Mouse (Mus musculus) MEL (cell line): Measurements from ENCODE around the gene Mtmr11. TPM values are rescaled to one million over a fixed set of nuclear protein-coding genes. Genes with fewer than 3 reads are reported as not detected.

ENCODE experiments used
- DNase-seq: peaks from one replicate; pipeline ENCODE4 v3.0.0; 2011; ENCODE audit warnings: low read depth, low spot score
- H3K27ac ChIP-seq: 2 replicates; pipeline ENCODE4 v1.5.1; 2012; ENCODE audit warnings: low read depth, mild to moderate bottlenecking, control low read depth, low read length, moderate library complexity; ENCODE audit not compliant: control insufficient read depth
- H3K27me3 ChIP-seq, 2 experiments: fragments of 150-350 bp in 1 of 2; sonication (generic) in 1 of 2; 2 replicates each; pipeline ENCODE4 v1.6.1; 2012; ENCODE audit warnings: low read length in 2 of 2, mild to moderate bottlenecking in 2 of 2, improper control_type of control experiment in 1 of 2, moderate library complexity in 1 of 2; ENCODE audit not compliant: insufficient read depth in 2 of 2, control insufficient read depth in 1 of 2
- H3K36me3 ChIP-seq, 2 experiments: 2 replicates each; pipeline ENCODE4 v1.6.1; 2012 to 2014; ENCODE audit warnings: low read length in 2 of 2, improper control_type of control experiment in 1 of 2, inconsistent platforms in 1 of 2, mild to moderate bottlenecking in 1 of 2; ENCODE audit not compliant: insufficient read depth in 2 of 2, control insufficient read depth in 1 of 2
- H3K4me1 ChIP-seq, 2 experiments: fragments of 150-350 bp in 1 of 2; sonication (generic) in 1 of 2; 2 replicates each; pipeline ENCODE4 v1.6.1; 2012; ENCODE audit warnings: low read length in 2 of 2, improper control_type of control experiment in 1 of 2, mild to moderate bottlenecking in 1 of 2; ENCODE audit not compliant: insufficient read depth in 2 of 2, control insufficient read depth in 1 of 2
- H3K4me3 ChIP-seq, 2 experiments: fragments of 150-350 bp in 1 of 2; sonication (generic) in 1 of 2; 2 replicates each; pipeline ENCODE4 v1.5.1; 2012; ENCODE audit warnings: low read depth in 2 of 2, low read length in 2 of 2, mild to moderate bottlenecking in 2 of 2, moderate library complexity in 2 of 2, control low read depth in 1 of 2, improper control_type of control experiment in 1 of 2; ENCODE audit not compliant: control insufficient read depth in 1 of 2, insufficient read depth in 1 of 2
- H3K79me2 ChIP-seq: 2 replicates; pipeline ENCODE4 v1.6.1; 2012; ENCODE audit warnings: mild to moderate bottlenecking, low read length, moderate library complexity; ENCODE audit not compliant: control insufficient read depth, poor library complexity, insufficient read depth
- H3K9ac ChIP-seq: 2 replicates; pipeline ENCODE4 v1.6.1; 2012; ENCODE audit warnings: low read depth, mild to moderate bottlenecking, control low read depth, low read length, moderate library complexity; ENCODE audit not compliant: control insufficient read depth, poor library complexity, severe bottlenecking
- H3K9me3 ChIP-seq: fragments of 150-350 bp; sonication (generic); replicated peaks from 2 replicates; pipeline ENCODE4 v1.6.1; 2012; ENCODE audit warnings: mild to moderate bottlenecking, low read length, improper control_type of control experiment, moderate library complexity; ENCODE audit not compliant: insufficient read depth
- CHD1 ChIP-seq: IDR thresholded peaks from 2 replicates; pipeline ENCODE4 v1.6.1; 2012; ENCODE audit warnings: low read depth, mild to moderate bottlenecking, inconsistent platforms, low read length, improper control_type of control experiment
- CTCF ChIP-seq, 3 experiments: IDR thresholded peaks in 2 of 3; conservative IDR thresholded peaks in 1 of 3; 2 replicates each; pipeline ENCODE4 v1.5.1; 2011 to 2012; ENCODE audit warnings: low read length in 3 of 3, low read depth in 2 of 3, mild to moderate bottlenecking in 2 of 3, improper control_type of control experiment in 1 of 3, inconsistent platforms in 1 of 3, mixed read lengths in 1 of 3, moderate library complexity in 1 of 3; ENCODE audit not compliant: control insufficient read depth in 1 of 3, insufficient read depth in 1 of 3, poor library complexity in 1 of 3, severe bottlenecking in 1 of 3
- E2F4 ChIP-seq: IDR thresholded peaks from 2 replicates; pipeline ENCODE4 v1.6.1; 2011; ENCODE audit warnings: low read depth, low read length, improper control_type of control experiment, borderline replicate concordance
- EP300 ChIP-seq, 2 experiments: IDR thresholded peaks; 2 replicates each; pipeline ENCODE4 v1.6.1; 2011; ENCODE audit warnings: improper control_type of control experiment in 2 of 2, low read length in 2 of 2, low read depth in 1 of 2, mild to moderate bottlenecking in 1 of 2
- ETS1 ChIP-seq: IDR thresholded peaks from 2 replicates; pipeline ENCODE4 v1.6.1; 2012; ENCODE audit warnings: low read depth, mild to moderate bottlenecking, inconsistent platforms, low read length, improper control_type of control experiment, moderate library complexity
- HCFC1 ChIP-seq: IDR thresholded peaks from 2 replicates; pipeline ENCODE4 v1.6.1; 2012; ENCODE audit warnings: low read depth, mild to moderate bottlenecking, inconsistent platforms, low read length, improper control_type of control experiment, moderate library complexity
- JUND ChIP-seq: IDR thresholded peaks from 2 replicates; pipeline ENCODE4 v1.6.1; 2011; ENCODE audit warnings: low read depth, mild to moderate bottlenecking, improper control_type of control experiment, low read length
- MAZ ChIP-seq: IDR thresholded peaks from 2 replicates; pipeline ENCODE4 v1.6.1; 2012; ENCODE audit warnings: low read depth, mild to moderate bottlenecking, inconsistent platforms, low read length, improper control_type of control experiment
- MYB ChIP-seq: IDR thresholded peaks from 2 replicates; pipeline ENCODE4 v1.6.1; 2011; ENCODE audit warnings: mild to moderate bottlenecking, low read depth, low read length, improper control_type of control experiment
- MYC ChIP-seq: IDR thresholded peaks from 2 replicates; pipeline ENCODE4 v1.6.1; 2011; ENCODE audit warnings: low read depth, mild to moderate bottlenecking, low read length, improper control_type of control experiment, moderate library complexity
- POLR2A ChIP-seq, 2 experiments: IDR thresholded peaks; 2 replicates each; pipeline ENCODE4 v1.6.1; 2011 to 2012; ENCODE audit warnings: low read length in 2 of 2, mild to moderate bottlenecking in 2 of 2, control low read depth in 1 of 2, improper control_type of control experiment in 1 of 2, low read depth in 1 of 2, moderate library complexity in 1 of 2; ENCODE audit not compliant: control insufficient read depth in 1 of 2, insufficient read depth in 1 of 2, poor library complexity in 1 of 2
- POLR2AphosphoS2 ChIP-seq: IDR thresholded peaks from 2 replicates; pipeline ENCODE4 v1.6.1; 2011; ENCODE audit warnings: low read length, improper control_type of control experiment
- POLR2AphosphoS5 ChIP-seq: IDR thresholded peaks from 2 replicates; pipeline ENCODE4 v1.6.1; 2012; ENCODE audit warnings: low read depth, borderline replicate concordance, mild to moderate bottlenecking, inconsistent platforms, low read length, moderate library complexity, mixed read lengths
- RAD21 ChIP-seq: IDR thresholded peaks from 2 replicates; pipeline ENCODE4 v1.6.1; 2011; ENCODE audit warnings: mild to moderate bottlenecking, low read depth, low read length, improper control_type of control experiment
- RCOR1 ChIP-seq: IDR thresholded peaks from 2 replicates; pipeline ENCODE4 v1.6.1; 2012; ENCODE audit warnings: low read depth, mild to moderate bottlenecking, inconsistent platforms, low read length, improper control_type of control experiment
- SMC3 ChIP-seq: IDR thresholded peaks from 2 replicates; pipeline ENCODE4 v1.6.1; 2011; ENCODE audit warnings: low read depth, low read length, improper control_type of control experiment
- TAL1 ChIP-seq: IDR thresholded peaks from 2 replicates; pipeline ENCODE4 v1.6.1; 2012; ENCODE audit warnings: mild to moderate bottlenecking, inconsistent platforms, low read length, moderate library complexity, mixed read lengths
- ZC3H11A ChIP-seq: IDR thresholded peaks from 2 replicates; pipeline ENCODE4 v1.6.1; 2012; ENCODE audit warnings: low read depth, mild to moderate bottlenecking, inconsistent platforms, low read length, improper control_type of control experiment
- ZKSCAN1 ChIP-seq: IDR thresholded peaks from 2 replicates; pipeline ENCODE4 v1.6.1; 2012; ENCODE audit warnings: low read depth, mild to moderate bottlenecking, inconsistent platforms, low read length, improper control_type of control experiment, moderate library complexity
- ZMIZ1 ChIP-seq: IDR thresholded peaks from 2 replicates; pipeline ENCODE4 v1.6.1; 2012; ENCODE audit warnings: low read depth, mild to moderate bottlenecking, inconsistent platforms, low read length, improper control_type of control experiment, moderate library complexity
- ZNF384 ChIP-seq: IDR thresholded peaks from 2 replicates; pipeline ENCODE4 v1.6.1; 2012; ENCODE audit warnings: low read depth, mild to moderate bottlenecking, inconsistent platforms, low read length, improper control_type of control experiment
- polyA plus RNA-seq, 2 experiments: library from polyadenylated mRNA; stranded (reverse) in 1 of 2; unstranded in 1 of 2; fragments of >175 nt in 1 of 2; fragments of >200 nt in 1 of 2; gene quantifications; 2 replicates each; pipeline versions ENCODE4 v1.2.1 to v1.2.4; 2012; ENCODE audit warnings: low replicate concordance in 2 of 2, low read depth in 1 of 2; ENCODE audit not compliant: insufficient read length in 2 of 2, insufficient read depth in 1 of 2, missing spikeins in 1 of 2
- total RNA-seq: library from RNA; depleted of rRNA; stranded (reverse); fragments of 300-350 nt; gene quantifications from 2 replicates; pipeline ENCODE4 v1.2.3, GENCODE M21; 2012

Gene Mtmr11
- total and polyA plus RNA-seq, 3 experiments = 0.77 to 1.4 TPM; not detected in 1

- Histone ChIP-seq H3K4me3 (no peak overlapping the region), H3K27me3 (no peaks in the 10 kb centered on the region), H3K79me2 (peaks cover 9% of the 10 kb centered on the region; the same call in 1 of the 2 replicates), H3K36me3 (peaks cover 0 to 16% of the 10 kb centered on the region in 2 experiments; a peak in 2 of 4 replicates), H3K4me1 (peaks cover 12 to 22% of the 10 kb centered on the region in 2 experiments), H3K9ac (no peak overlapping the region), H3K27ac (no peak overlapping the region), H3K9me3 (no peaks in the 10 kb centered on the region)
- DNase-seq = no peak
- TF ChIP-seq ZNF384 (0 out of 2 replicates have a peak, but pooled peaks have one; percentile 37), POLR2A (IDR thresholded peaks at IDR 0.05; ENCODE audit: control insufficient read depth in 1 of 2, insufficient read depth in 1 of 2, low read depth in 1 of 2, low read length in 2 of 2, poor library complexity in 1 of 2) (no peak), ZMIZ1 (no peak), TAL1 (no peak)
Observed at GRCm38 (mm10) chr3:96194966-96195365, 33.2 kb downstream of the Mtmr11 start.

GRCm38 (mm10) chr3:96195616-96196313 lies 34.0 kb downstream of the Mtmr11 start:
- peak; percentile 37 for TF ChIP-seq ZC3H11A
- 0 out of 2 replicates have a peak, but pooled peaks have one; percentile 58 for TF ChIP-seq E2F4
- TF ChIP-seq MAZ = peak; percentile 74; the same call in 1 of the 2 replicates
- 0 out of 2 replicates have a peak, but pooled peaks have one; percentile 28 for TF ChIP-seq RCOR1
- TF ChIP-seq ETS1 = peak; percentile 31; the same call in 1 of the 2 replicates
- no peak for TF ChIP-seq ZKSCAN1
- TF ChIP-seq MYC = peak; percentile 70; the same call in 1 of the 2 replicates
- no peak; a peak in 1 of 4 replicates for TF ChIP-seq EP300 (IDR thresholded peaks at IDR 0.05; ENCODE audit: low read depth in 1 of 2, low read length in 2 of 2)
- TF ChIP-seq JUND = 0 out of 2 replicates have a peak, but pooled peaks have one; percentile 14
- TF ChIP-seq CTCF (IDR thresholded peaks at IDR 0.05 in 2 of 3, conservative IDR thresholded peaks at IDR 0.05 in 1 of 3; ENCODE audit: control insufficient read depth in 1 of 3, insufficient read depth in 1 of 3, low read depth in 2 of 3, low read length in 3 of 3, poor library complexity in 1 of 3, severe bottlenecking in 1 of 3) = peak; percentile 57 to 62 (median 59)
- TF ChIP-seq HCFC1 = peak; percentile 49
- no peak; the same call in 1 of the 2 replicates for TF ChIP-seq MYB
- 0 out of 2 replicates have a peak, but pooled peaks have one; percentile 13 for TF ChIP-seq ZMIZ1
- TF ChIP-seq RAD21 = peak; percentile 17
- TF ChIP-seq SMC3 = peak; percentile 37; the same call in 1 of the 2 replicates
- TF ChIP-seq POLR2AphosphoS2 = no peak; the same call in 1 of the 2 replicates
- TF ChIP-seq POLR2AphosphoS5 = no peak
- TF ChIP-seq CHD1 = peak; percentile 60; the same call in 1 of the 2 replicates
- Histone ChIP-seq H3K9me3 (no peaks in the 10 kb centered on the region), H3K27me3 (no peaks in the 10 kb centered on the region), H3K79me2 (peaks cover 9% of the 10 kb centered on the region; the same call in 1 of the 2 replicates), H3K36me3 (peaks cover 0 to 16% of the 10 kb centered on the region in 2 experiments; a peak in 2 of 4 replicates), H3K4me1 (peaks cover 12 to 22% of the 10 kb centered on the region in 2 experiments), H3K27ac (no peak overlapping the region), H3K4me3 (peak overlapping the region in 1 of 2 experiments; percentile 60; a peak in 2 of 4 replicates), H3K9ac (no peak overlapping the region; the same call in 1 of the 2 replicates)
- DNase-seq = peak; percentile 69
